Mouse (Mus musculus) bone marrow, adult 2 months (tissue): Measurements from ENCODE around the gene Trpm3.

Source experiments
- CTCF ChIP-seq: fragments of 200-500 bp; IDR thresholded peaks from 2 replicates; pipeline ENCODE4 v1.5.1; 2011; ENCODE audit warnings: low read length, control low read depth; ENCODE audit not compliant: control insufficient read depth, insufficient read depth
- POLR2A ChIP-seq: fragments of 200-500 bp; IDR thresholded peaks from 2 replicates; pipeline ENCODE4 v1.6.1; 2011; ENCODE audit warnings: low read depth, mild to moderate bottlenecking, control low read depth, low read length, borderline replicate concordance; ENCODE audit not compliant: control insufficient read depth

DNA sequence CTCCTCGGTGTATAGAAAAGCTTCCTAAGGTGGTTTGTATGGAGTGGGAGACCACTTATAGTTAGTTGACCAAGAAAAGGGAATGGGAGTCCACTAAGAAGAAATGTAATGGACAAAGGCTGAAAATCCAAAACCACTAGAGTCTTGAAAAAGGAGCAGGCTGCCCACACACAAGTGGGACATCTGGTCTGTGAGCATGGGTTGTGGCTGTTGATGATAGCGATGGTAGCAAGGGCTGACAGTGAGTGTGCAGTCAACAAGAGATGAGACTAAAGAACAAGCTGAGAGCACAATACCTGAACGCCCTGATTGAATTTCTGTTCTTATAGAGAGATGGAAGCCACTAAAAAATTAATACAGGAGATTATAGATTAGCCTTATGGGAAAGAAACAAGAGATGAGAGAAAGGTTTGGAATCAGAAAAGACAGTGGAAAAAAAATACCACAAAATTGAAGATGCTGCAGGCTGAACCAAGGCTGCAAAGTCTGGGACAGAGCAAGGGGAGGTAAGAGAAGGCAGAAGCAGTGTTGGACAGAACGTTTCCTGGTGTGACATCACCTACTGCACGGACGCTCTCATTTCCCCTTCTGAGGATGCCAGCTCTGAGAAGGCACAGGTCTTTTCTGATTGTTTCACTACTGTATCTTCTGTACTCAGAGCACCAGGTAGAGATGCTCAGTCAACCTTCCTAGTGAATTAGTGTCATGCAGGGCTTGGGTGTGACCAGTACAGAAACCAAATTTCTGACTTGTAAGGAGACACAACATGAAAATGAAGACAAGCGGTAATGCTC, 710.1 kb downstream of the Trpm3 start:
- no peak for TF ChIP-seq POLR2A
- TF ChIP-seq CTCF: no peak
